Mouse (Mus musculus) stomach, embryonic 16.5 days (tissue): ENCODE results near the gene Dnajc5. TPM values are rescaled to one million over a fixed set of nuclear protein-coding genes. Genes with fewer than 3 reads are reported as not detected.
A peak's percentile ranks its signal among the peaks of the same experiment; 100 is the strongest.
"Not testable (repeated sequence)": the region's sequence is repeated elsewhere in the genome, so short reads cannot be mapped to it uniquely, and the experiment has no call there.

Source experiments
- ATAC-seq: fragments of 200-750 bp; cut with Nextera tagmentation; 2 replicates; pipeline ENCODE4 v1.8.0; 2017; ENCODE audit warnings: moderate number of reproducible peaks, moderate TSS enrichment; ENCODE audit not compliant: insufficient read depth, low FRiP score
- H3K27ac ChIP-seq: fragments of 300-500 bp; sonication (generic); 2 replicates; pipeline ENCODE4 v1.5.1; 2014; ENCODE audit warnings: low read length
- H3K27me3 ChIP-seq: fragments of 300-500 bp; sonication (generic); 2 replicates; pipeline ENCODE4 v1.6.1; 2014; ENCODE audit warnings: low read length, control low read depth, mixed read lengths; ENCODE audit not compliant: control insufficient read depth, insufficient read depth
- H3K36me3 ChIP-seq: fragments of 300-500 bp; sonication (generic); 2 replicates; pipeline ENCODE4 v1.6.1; 2014; ENCODE audit warnings: low read length; ENCODE audit not compliant: control insufficient read depth, insufficient read depth
- H3K4me1 ChIP-seq: fragments of 300-500 bp; sonication (generic); 2 replicates; pipeline ENCODE4 v1.6.1; 2014; ENCODE audit warnings: low read length, control low read depth, mixed read lengths; ENCODE audit not compliant: control insufficient read depth, insufficient read depth
- H3K4me2 ChIP-seq: fragments of 300-500 bp; sonication (generic); 2 replicates; pipeline ENCODE4 v1.6.1; 2014; ENCODE audit warnings: low read depth, low read length, mixed read lengths
- H3K4me3 ChIP-seq: fragments of 300-500 bp; sonication (generic); replicated peaks from 2 replicates; pipeline ENCODE4 v1.5.1; 2014; ENCODE audit warnings: mild to moderate bottlenecking, low read length
- H3K9ac ChIP-seq: fragments of 300-500 bp; sonication (generic); 2 replicates; pipeline ENCODE4 v1.6.1; 2014; ENCODE audit warnings: low read length
- H3K9me3 ChIP-seq: fragments of 300-500 bp; sonication (generic); replicated peaks from 2 replicates; pipeline ENCODE4 v1.6.1; 2016; ENCODE audit warnings: low read length, control low read depth; ENCODE audit not compliant: control insufficient read depth
- WGBS: fragments of 180-500 bp; shearing (Covaris S2); extraction: QIAGEN DNeasy Blood & Tissue Kit; methylation state at CpG from one replicate; pipeline ENCODE4 v1.1.7; 2014; 5-methylcytosine and 5-hydroxymethylcytosine counted together
- polyA plus RNA-seq: library from polyadenylated mRNA; unstranded; fragments of >200 nt; fragmentation: Nextera tagmentation; extraction: Ambion mirVana; gene quantifications from 2 replicates; pipeline ENCODE4 v1.2.1, GENCODE M21; 2015

Gene Dnajc5
- polyA plus RNA-seq, 1 experiment from 2014 or later: 77.5 TPM

GRCm38 (mm10) chr2:181487338-181488277 lies 32.7 kb upstream of the Dnajc5 start:
- no peaks in the 10 kb centered on the region for H3K9me3 ChIP-seq
- WGBS: 16% methylated on average over 5 of the region's 5 CpGs
- no peak overlapping the region for H3K4me3 ChIP-seq
- 0 out of 2 replicates have a peak overlapping the region, but pooled peaks have one; percentile 6 for H3K9ac ChIP-seq
- H3K27me3 ChIP-seq: no peaks in the 10 kb centered on the region
- H3K4me1 ChIP-seq: peaks cover 17% of the 10 kb centered on the region
- peak overlapping the region; percentile 83 for H3K27ac ChIP-seq
- H3K36me3 ChIP-seq: no peaks in the 10 kb centered on the region
- ATAC-seq: peak; percentile 81
- 0 out of 2 replicates have a peak overlapping the region, but pooled peaks have one; percentile 2 for H3K4me2 ChIP-seq

- no peak for ATAC-seq
- H3K9ac ChIP-seq: no peak overlapping the region
- H3K27ac ChIP-seq: no peak overlapping the region
- no peak overlapping the region for H3K4me2 ChIP-seq
- 29% methylated on average over 7 of the region's 7 CpGs for WGBS
- H3K27me3 ChIP-seq: no peaks in the 10 kb centered on the region
- H3K4me3 ChIP-seq: no peak overlapping the region
- no peaks in the 10 kb centered on the region for H3K9me3 ChIP-seq
- no peaks in the 10 kb centered on the region for H3K36me3 ChIP-seq
- peaks cover 13% of the 10 kb centered on the region for H3K4me1 ChIP-seq
Observed at GRCm38 (mm10) chr2:181491432-181492205, 28.7 kb upstream of the Dnajc5 start.

GRCm38 (mm10) chr2:181492206-181492605 lies 28.1 kb upstream of the Dnajc5 start:
- H3K4me2 ChIP-seq: no peak overlapping the region
- no peak overlapping the region for H3K4me3 ChIP-seq
- H3K27ac ChIP-seq: no peak overlapping the region
- no peaks in the 10 kb centered on the region for H3K9me3 ChIP-seq
- no peaks in the 10 kb centered on the region for H3K36me3 ChIP-seq
- no peak for ATAC-seq
- 48% methylated on average over 3 of the region's 3 CpGs for WGBS
- H3K27me3 ChIP-seq: no peaks in the 10 kb centered on the region
- H3K4me1 ChIP-seq: peaks cover 10% of the 10 kb centered on the region
- no peak overlapping the region for H3K9ac ChIP-seq

- H3K9ac ChIP-seq: no peak within 1 kb of the TSS
- no peaks in the 10 kb centered on the region for H3K27me3 ChIP-seq
- H3K27ac ChIP-seq: no peak within 1 kb of the TSS
- ATAC-seq: no peak
- H3K4me2 ChIP-seq: no peak within 1 kb of the TSS
- no peak within 1 kb of the TSS for H3K4me3 ChIP-seq
- peaks cover 5% of the 10 kb centered on the region for H3K4me1 ChIP-seq
- 83% methylated on average over 31 of the region's 31 CpGs for WGBS
- no peaks in the 10 kb centered on the region for H3K9me3 ChIP-seq
- no peaks in the 10 kb centered on the region for H3K36me3 ChIP-seq
Observed at GRCm38 (mm10) chr2:181493156-181493927, 26.9 kb upstream of the Dnajc5 start, which contains the start of gene Abhd16b. Abhd16b (plus strand) TSS chr2:181493206.

- H3K9me3 ChIP-seq: no peaks in the 10 kb centered on the region
- no peak for ATAC-seq
- H3K4me1 ChIP-seq: peaks cover 8% of the 10 kb centered on the region
- H3K27ac ChIP-seq: no peak overlapping the region
- WGBS: 73% methylated on average over 26 of the region's 26 CpGs
- no peaks in the 10 kb centered on the region for H3K36me3 ChIP-seq
- no peak overlapping the region for H3K4me2 ChIP-seq
- H3K9ac ChIP-seq: no peak overlapping the region
- H3K4me3 ChIP-seq: no peak overlapping the region
- no peaks in the 10 kb centered on the region for H3K27me3 ChIP-seq
Observed at GRCm38 (mm10) chr2:181494266-181494945, 25.9 kb upstream of the Dnajc5 start.

GRCm38 (mm10) chr2:181495845-181496244 lies 24.4 kb upstream of the Dnajc5 start:
- WGBS: 62% methylated on average over 8 of the region's 8 CpGs
- not testable (repeated sequence) for H3K9ac ChIP-seq, H3K9me3 ChIP-seq, H3K4me3 ChIP-seq, ATAC-seq, H3K27me3 ChIP-seq, H3K4me1 ChIP-seq, H3K27ac ChIP-seq, H3K4me2 ChIP-seq, H3K36me3 ChIP-seq

GRCm38 (mm10) chr2:181496281-181496680 lies 24.0 kb upstream of the Dnajc5 start:
- Histone ChIP-seq H3K36me3 (0 out of 2 replicates have a peak, but pooled peaks cover under 1% of the 10 kb centered on the region), H3K4me1 (peaks cover 8% of the 10 kb centered on the region), H3K27me3 (no peaks in the 10 kb centered on the region), H3K4me3 (peak overlapping the region; percentile 84), H3K4me2 (peak overlapping the region; percentile 83), H3K9me3 (no peaks in the 10 kb centered on the region), H3K9ac (peak overlapping the region; percentile 70), H3K27ac (peak overlapping the region; percentile 95)
- 13% methylated on average over 8 of the region's 8 CpGs for WGBS
- ATAC-seq: peak; percentile 41

GRCm38 (mm10) chr2:181496831-181497547 lies 23.3 kb upstream of the Dnajc5 start, which contains the start of gene Tpd52l2:
Tpd52l2 (plus strand) TSS chr2:181497142.
- WGBS: under 1% methylated on average over 46 of the region's 46 CpGs
- Histone ChIP-seq H3K27ac (peak within 1 kb of the TSS; percentile 95), H3K4me2 (peak within 1 kb of the TSS; percentile 84), H3K4me3 (peak within 1 kb of the TSS; percentile 84), H3K36me3 (0 out of 2 replicates have a peak, but pooled peaks cover 7% of the 10 kb centered on the region), H3K9ac (peak within 1 kb of the TSS; percentile 85), H3K9me3 (no peaks in the 10 kb centered on the region), H3K4me1 (peaks cover 8% of the 10 kb centered on the region), H3K27me3 (no peaks in the 10 kb centered on the region)
- ATAC-seq: peak; percentile 98
